Comparison of ENCODE assay signal across 30 mouse cellular contexts in genomic region chr2:26074551-26074950, GRCm38 (mm10).
"Had no signal": no experiment of that assay in that cellular context is flagged by ENCODE, and none has a peak within 500 bp of the region (broad histone marks: within the 10 kb centered on the region; RNA-seq: fewer than 3 reads in every experiment).

No protein-coding gene starts in this region.

- H3K9me3 ChIP-seq: limb, embryonic 10.5 days; limb, embryonic 12.5 days; limb, embryonic 13.5 days; limb, embryonic 15.5 days; liver, embryonic 12.5 days; liver, embryonic 13.5 days; liver, embryonic 15.5 days; lung, embryonic 15.5 days; megakaryocyte, embryonic 14.5 days; midbrain, embryonic 10.5 days; midbrain, embryonic 12.5 days; midbrain, embryonic 13.5 days had no signal

- H3K9ac ChIP-seq: limb, embryonic 12.5 days; limb, embryonic 13.5 days; limb, embryonic 15.5 days; liver, embryonic 12.5 days; liver, embryonic 13.5 days; liver, embryonic 14.5 days; liver, embryonic 15.5 days; liver, postnatal 0 days; lung, embryonic 14.5 days; lung, embryonic 15.5 days; midbrain, embryonic 12.5 days; midbrain, embryonic 13.5 days had no signal

- H3K36me3 ChIP-seq: limb, embryonic 10.5 days; limb, embryonic 12.5 days; limb, embryonic 13.5 days; limb, embryonic 15.5 days; liver, embryonic 12.5 days; liver, embryonic 13.5 days; liver, embryonic 15.5 days; lung, embryonic 15.5 days; midbrain, embryonic 10.5 days; midbrain, embryonic 12.5 days; midbrain, embryonic 13.5 days had no signal

- H3K4me2 ChIP-seq: limb, embryonic 12.5 days; limb, embryonic 13.5 days; limb, embryonic 15.5 days; liver, embryonic 11.5 days; liver, embryonic 12.5 days; liver, embryonic 13.5 days; liver, embryonic 15.5 days; lung, embryonic 14.5 days; lung, embryonic 15.5 days; midbrain, embryonic 12.5 days; midbrain, embryonic 13.5 days had no signal

- ATAC-seq: liver, embryonic 12.5 days; liver, postnatal 0 days; lung, postnatal 0 days; midbrain, embryonic 13.5 days; midbrain, embryonic 16.5 days had no signal

- H3K4me3 ChIP-seq: left cerebral cortex, adult 2 months; limb, embryonic 10.5 days; limb, embryonic 12.5 days; limb, embryonic 13.5 days; limb, embryonic 15.5 days; liver, embryonic 12.5 days; liver, embryonic 13.5 days; liver, embryonic 15.5 days; lung, embryonic 15.5 days; megakaryocyte, embryonic 14.5 days; midbrain, embryonic 10.5 days; midbrain, embryonic 12.5 days; midbrain, embryonic 13.5 days; myocyte had no signal

- DNase-seq: left cerebral cortex, postnatal 4 days; liver; liver, embryonic 13.5 days; liver, postnatal 0 days; lung, adult 18-20 months; lung, adult 2 months; lung, embryonic 14.5 days; lung, postnatal 10 days; lung, postnatal 14 days; lung, postnatal 36 days; lung, postnatal 4 days; midbrain, embryonic 14.5 days had no signal

- H3K27me3 ChIP-seq: limb, embryonic 12.5 days; limb, embryonic 13.5 days; limb, embryonic 15.5 days; liver, embryonic 13.5 days; liver, embryonic 15.5 days; lung, embryonic 15.5 days; megakaryocyte, embryonic 14.5 days; midbrain, embryonic 12.5 days; midbrain, embryonic 13.5 days had no signal

- H3K27ac ChIP-seq: left cerebral cortex, adult 2 months; limb, embryonic 10.5 days; limb, embryonic 12.5 days; limb, embryonic 13.5 days; limb, embryonic 15.5 days; liver, embryonic 12.5 days; liver, embryonic 13.5 days; liver, embryonic 14.5 days; liver, embryonic 15.5 days; lung, embryonic 15.5 days; macrophage; midbrain, embryonic 10.5 days; midbrain, embryonic 12.5 days; midbrain, embryonic 13.5 days had no signal

- H3K4me1 ChIP-seq: limb, embryonic 12.5 days; limb, embryonic 13.5 days; limb, embryonic 15.5 days; liver, embryonic 12.5 days; liver, embryonic 13.5 days; liver, embryonic 15.5 days; lung, embryonic 15.5 days; midbrain, embryonic 10.5 days; midbrain, embryonic 12.5 days; midbrain, embryonic 13.5 days had no signal
